Comparison of ENCODE assay signal across 21 mouse cellular contexts in genomic region chr8:73310036-73310435, GRCm38 (mm10). TPM values are rescaled to one million over a fixed set of nuclear protein-coding genes. Genes with fewer than 3 reads are reported as not detected.
DNase-seq lines count a peak whose midpoint lies in the region; ATAC-seq and TF ChIP-seq lines count a peak whose summit lies in the region.
"Had no signal": no experiment of that assay in that cellular context is flagged by ENCODE, and none has a peak within 500 bp of the region (broad histone marks: within the 10 kb centered on the region; RNA-seq: fewer than 3 reads in every experiment).

No protein-coding gene starts in this region.

- H3K36me3 ChIP-seq in lung, postnatal 0 days (ENCODE audit: insufficient read depth, low read length), result no peaks in the 10 kb centered on the region
- no peaks in the 10 kb centered on the region for H3K36me3 ChIP-seq in C2C12 (ENCODE audit: control insufficient read depth, insufficient read depth)
- no peaks in the 10 kb centered on the region for H3K36me3 ChIP-seq in neural tube, embryonic 15.5 days
- H3K36me3 ChIP-seq in midbrain, embryonic 13.5 days, result no peaks in the 10 kb centered on the region
- H3K36me3 ChIP-seq: embryonic facial prominence, embryonic 12.5 days; forebrain, embryonic 12.5 days; heart, embryonic 10.5 days; hindbrain, embryonic 12.5 days had no signal

- no peak overlapping the region for H3K4me2 ChIP-seq in lung, postnatal 0 days (replicated peaks; ENCODE audit: low read depth, low read length)
- no peak overlapping the region for H3K4me2 ChIP-seq in neural tube, embryonic 15.5 days
- no peak overlapping the region for H3K4me2 ChIP-seq in midbrain, embryonic 13.5 days (replicated peaks)
- H3K4me2 ChIP-seq: embryonic facial prominence, embryonic 12.5 days; forebrain, embryonic 12.5 days; hindbrain, embryonic 12.5 days had no signal

- H3K4me1 ChIP-seq in lung, postnatal 0 days (ENCODE audit: insufficient read depth, low read depth, low read length), result peaks cover 8% of the 10 kb centered on the region; the same call in 1 of the 2 replicates
- H3K4me1 ChIP-seq in neural tube, embryonic 15.5 days, result peaks cover 9% of the 10 kb centered on the region; the same call in 1 of the 2 replicates
- no peaks in the 10 kb centered on the region for H3K4me1 ChIP-seq in midbrain, embryonic 13.5 days (replicated peaks)
- H3K4me1 ChIP-seq: embryonic facial prominence, embryonic 12.5 days; forebrain, embryonic 12.5 days; hindbrain, embryonic 12.5 days had no signal

- H3ac ChIP-seq in C2C12 (ENCODE audit: control insufficient read depth, insufficient read length, low read depth), result no peak overlapping the region

- in situ Hi-C loops in Patski (cut with MboI; ENCODE audit: low pct_unique_long_range_greater_than_20kb), result no loop called here

- no peaks in the 10 kb centered on the region for H3K27me3 ChIP-seq in lung, postnatal 0 days (replicated peaks; ENCODE audit: insufficient read depth, low read length)
- no peaks in the 10 kb centered on the region for H3K27me3 ChIP-seq in C2C12 (ENCODE audit: control insufficient read depth, insufficient read depth, insufficient read length)
- no peaks in the 10 kb centered on the region for H3K27me3 ChIP-seq in Patski
- H3K27me3 ChIP-seq in neural tube, embryonic 15.5 days (replicated peaks), result no peaks in the 10 kb centered on the region
- no peaks in the 10 kb centered on the region for H3K27me3 ChIP-seq in midbrain, embryonic 13.5 days
- H3K27me3 ChIP-seq: CH12.LX; embryonic facial prominence, embryonic 12.5 days; forebrain, embryonic 12.5 days; hindbrain, embryonic 12.5 days had no signal

- H3K79me2 ChIP-seq in C2C12 (ENCODE audit: control insufficient read depth, insufficient read depth), result peaks cover 86% of the 10 kb centered on the region

- no peaks in the 10 kb centered on the region for H3K9me3 ChIP-seq in lung, postnatal 0 days (ENCODE audit: low read length)
- H3K9me3 ChIP-seq in neural tube, embryonic 15.5 days (replicated peaks), result no peaks in the 10 kb centered on the region
- no peaks in the 10 kb centered on the region for H3K9me3 ChIP-seq in midbrain, embryonic 13.5 days
- H3K9me3 ChIP-seq: embryonic facial prominence, embryonic 12.5 days; forebrain, embryonic 12.5 days; heart, embryonic 10.5 days; hindbrain, embryonic 12.5 days had no signal

- H3K27ac ChIP-seq in lung, postnatal 0 days (ENCODE audit: low read length), result no peak overlapping the region
- no peak overlapping the region for H3K27ac ChIP-seq in neural tube, embryonic 15.5 days (replicated peaks)
- no peak overlapping the region for H3K27ac ChIP-seq in midbrain, embryonic 13.5 days
- H3K27ac ChIP-seq: embryonic facial prominence, embryonic 12.5 days; forebrain, embryonic 12.5 days; heart, embryonic 10.5 days; hindbrain, embryonic 12.5 days had no signal

- POLR2A ChIA-PET in Patski (lab: Charles Lee), result no interaction called here

- H3K9ac ChIP-seq in lung, postnatal 0 days (replicated peaks; ENCODE audit: low read depth), result no peak overlapping the region
- no peak overlapping the region for H3K9ac ChIP-seq in neural tube, embryonic 15.5 days (replicated peaks)
- no peak overlapping the region for H3K9ac ChIP-seq in midbrain, embryonic 13.5 days (replicated peaks)
- H3K9ac ChIP-seq: embryonic facial prominence, embryonic 12.5 days; forebrain, embryonic 12.5 days; hindbrain, embryonic 12.5 days had no signal

- no peak for ATAC-seq in lung, postnatal 0 days
- ATAC-seq in Patski, result peak; percentile 89
- no peak for ATAC-seq in neural tube, embryonic 15.5 days (ENCODE audit: low FRiP score)
- ATAC-seq in midbrain, embryonic 13.5 days, result no peak
- ATAC-seq in monocyte, adult 5-6 weeks (replicated peaks; ENCODE audit: insufficient number of reproducible peaks, low FRiP score, low TSS enrichment, poor library complexity, severe bottlenecking), result no peak
- ATAC-seq: forebrain, embryonic 16.5 days; hindbrain, embryonic 16.5 days; inflammation-experienced regulatory T-cells, adult 6 months; intestine, postnatal 0 days had no signal

- CTCF ChIA-PET in Patski (lab: Charles Lee), result interaction anchor here (1.0 to 1.8 kb wide), 3 partner anchors 10 to 76 kb away, joined by 3 to 4 read pairs (median 4); no protein-coding TSS in a partner anchor

- no peak for TF ChIP-seq CTCF in lung, postnatal 0 days (IDR thresholded peaks at IDR 0.05)
- no peak for TF ChIP-seq CTCF in C2C12 (IDR thresholded peaks at IDR 0.05; ENCODE audit: control insufficient read depth, insufficient read depth, insufficient read length)
- no peak for TF ChIP-seq CTCF in Patski (IDR thresholded peaks at IDR 0.05)

- no peak overlapping the region for H3K4me3 ChIP-seq in lung, postnatal 0 days (ENCODE audit: low read depth, low read length)
- no peak overlapping the region for H3K4me3 ChIP-seq in C2C12 (ENCODE audit: insufficient read depth, poor library complexity, severe bottlenecking)
- H3K4me3 ChIP-seq in neural tube, embryonic 15.5 days (replicated peaks), result no peak overlapping the region
- H3K4me3 ChIP-seq in midbrain, embryonic 13.5 days (replicated peaks), result no peak overlapping the region
- H3K4me3 ChIP-seq: embryonic facial prominence, embryonic 12.5 days; forebrain, embryonic 12.5 days; heart, embryonic 10.5 days; hindbrain, embryonic 12.5 days had no signal

- TF ChIP-seq EP300 in lung, postnatal 0 days (IDR thresholded peaks at IDR 0.05), result no peak

- peak; percentile 40 for DNase-seq in lung, postnatal 0 days (ENCODE audit: low spot score)
- DNase-seq in lung, postnatal 36 days, result no peak
- DNase-seq in Patski (ENCODE audit: low read depth, low spot score), result peak; percentile 34
- DNase-seq: adrenal gland, postnatal 14 days; cerebellum, postnatal 10 days; gastrocnemius, postnatal 25 days; heart, postnatal 10 days; heart, postnatal 4 days had no signal

- H3K79me3 ChIP-seq in C2C12 (ENCODE audit: low read depth), result peaks cover 41% of the 10 kb centered on the region

TF ChIP-seq in C2C12, 6 proteins besides CTCF, POLR2A, EP300 and RAD21:
- TF ChIP-seq USF1 (IDR thresholded peaks at IDR 0.05; ENCODE audit: low read depth) (peak; percentile 31), MYOG (IDR thresholded peaks at IDR 0.05; ENCODE audit: control insufficient read depth, extremely low read depth, insufficient read length) (no peak), FOSL1 (IDR thresholded peaks at IDR 0.05; ENCODE audit: insufficient read depth, low read length, poor library complexity, severe bottlenecking) (peak; percentile 38), CEBPB (IDR thresholded peaks at IDR 0.05; ENCODE audit: low read depth) (peak; percentile 61), MAX (IDR thresholded peaks at IDR 0.05) (no peak), MYOD1 (IDR thresholded peaks at IDR 0.05; ENCODE audit: control insufficient read depth, insufficient read length, low read depth) (no peak)

RNA-seq across cellular contexts. Expression of gene Large1, which starts 43.3 kb away (rescaled TPM):
- 5.2 and 5.6 TPM in 2 replicates for polyA plus RNA-seq in lung, postnatal 0 days (2015; fragmentation: Nextera tagmentation; extraction: Ambion mirVana)
- 9.5 TPM for polyA plus RNA-seq in C2C12 (2012; fragmentation: generic; extraction: Trizol)
- polyA plus RNA-seq in Patski (2021), result 68.6 TPM
- polyA plus RNA-seq in neural tube, embryonic 15.5 days (2015; fragmentation: Nextera tagmentation; extraction: Ambion mirVana), result 15.0 and 17.1 TPM in 2 replicates
- 9.9 and 11.9 TPM in 2 replicates for polyA plus RNA-seq in midbrain, embryonic 13.5 days (2015; fragmentation: Nextera tagmentation; extraction: Ambion mirVana)
- 1.1 to 2.2 TPM (median 1.2 TPM) in 3 replicates for total RNA-seq in monocyte, adult 5-6 weeks (2017)
- total RNA-seq: CH12.LX had no signal
